Mouse (Mus musculus) gastrocnemius, postnatal 10 days (tissue): Measurements from ENCODE around the gene Ulk4. TPM values are rescaled to one million over a fixed set of nuclear protein-coding genes. Genes with fewer than 3 reads are reported as not detected.

ENCODE experiments used
- DNase-seq: peaks from one replicate; pipeline ENCODE4 v3.0.0; 2021; ENCODE audit warnings: mixed read lengths
- total RNA-seq, 2 experiments: library from RNA; stranded (reverse); gene quantifications; 2 replicates each; pipeline ENCODE4 v1.2.3; 2021

Ulk4 gene
- total RNA-seq, 2 experiments from 2014 or later, result 0.80 to 0.97 TPM

DNA sequence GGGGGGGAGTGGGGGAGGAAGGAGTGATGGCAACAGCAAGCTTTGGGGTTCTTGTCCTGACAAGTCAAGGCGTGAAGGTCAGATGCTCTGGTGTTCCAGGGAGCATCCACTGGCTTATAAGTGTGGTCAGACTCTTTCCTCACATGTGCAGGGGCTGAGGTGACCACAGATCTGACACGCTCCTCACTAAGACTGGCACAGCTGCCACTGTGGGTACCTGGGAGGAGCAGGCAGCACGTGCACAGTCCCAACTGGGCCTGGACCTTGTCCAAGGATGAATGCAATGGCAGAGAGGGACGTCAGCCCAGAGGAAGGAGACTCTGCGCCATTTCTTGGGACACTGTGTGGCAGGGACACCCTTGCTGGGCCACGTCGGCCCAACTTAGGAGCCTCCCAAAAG lies 295.2 kb downstream of the Ulk4 start:
- DNase-seq, result no peak

DNA sequence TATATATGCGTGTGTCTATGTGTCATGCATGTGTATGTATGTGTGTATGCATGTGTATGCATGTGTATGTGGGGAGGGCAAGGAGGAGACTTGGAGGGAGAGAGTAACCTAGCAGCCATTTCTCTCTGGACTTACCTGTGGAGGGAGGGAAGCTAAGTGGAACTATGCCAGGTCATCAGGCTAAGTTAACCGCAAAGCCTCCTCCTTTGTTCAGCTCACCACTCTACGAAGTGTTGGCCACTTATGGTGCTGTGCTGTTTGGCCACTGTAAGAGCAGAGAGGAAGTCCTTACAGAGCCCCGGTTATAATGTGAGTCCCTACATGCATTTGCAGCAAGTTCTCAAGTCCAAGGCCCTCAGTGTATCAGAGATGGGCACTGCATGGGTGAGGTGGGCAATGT lies 300.1 kb downstream of the Ulk4 start:
- DNase-seq, result no peak

DNA sequence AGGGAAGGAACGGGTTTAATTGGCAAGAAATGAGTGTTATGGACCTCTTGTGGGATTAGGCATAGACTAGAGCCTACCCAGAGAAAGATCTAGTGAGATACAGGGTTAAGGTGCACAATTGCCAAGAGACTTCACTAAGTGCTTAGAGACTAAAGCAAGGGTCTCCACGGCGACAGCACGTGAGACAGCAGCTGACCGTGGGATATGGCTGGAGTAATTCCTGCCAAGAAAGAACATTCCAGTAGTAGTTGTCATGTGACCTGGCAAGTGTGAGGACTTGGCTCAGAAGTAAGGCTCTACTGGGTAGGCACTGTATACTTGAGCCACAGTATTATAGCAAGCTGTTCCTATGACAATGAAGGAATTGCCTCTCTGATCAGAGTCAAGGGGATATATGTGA lies 300.8 kb downstream of the Ulk4 start:
- no peak for DNase-seq

DNA sequence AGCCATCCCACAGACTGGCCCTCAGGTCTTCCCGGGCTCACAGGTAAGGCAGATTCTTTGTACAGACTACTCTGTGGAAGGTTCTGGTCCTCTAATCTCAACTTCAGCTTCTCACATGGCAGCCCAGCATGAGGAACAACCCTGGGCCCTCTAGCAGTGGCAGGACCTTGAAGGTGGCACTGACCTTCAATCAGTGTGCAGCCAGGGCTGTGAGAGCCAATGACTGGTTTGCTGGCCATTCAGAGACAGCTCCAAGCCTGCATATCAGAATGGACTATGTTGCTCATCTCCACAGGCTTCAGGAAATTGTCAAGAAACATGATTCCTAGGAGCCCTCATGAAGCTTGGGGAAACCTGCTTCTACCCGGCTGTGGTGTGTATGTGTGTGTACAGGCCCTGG lies 302.8 kb downstream of the Ulk4 start:
- DNase-seq, result no peak

GRCm38 (mm10) chr9:120973026-120973515 lies 303.9 kb downstream of the Ulk4 start:
- DNase-seq, result no peak

DNA sequence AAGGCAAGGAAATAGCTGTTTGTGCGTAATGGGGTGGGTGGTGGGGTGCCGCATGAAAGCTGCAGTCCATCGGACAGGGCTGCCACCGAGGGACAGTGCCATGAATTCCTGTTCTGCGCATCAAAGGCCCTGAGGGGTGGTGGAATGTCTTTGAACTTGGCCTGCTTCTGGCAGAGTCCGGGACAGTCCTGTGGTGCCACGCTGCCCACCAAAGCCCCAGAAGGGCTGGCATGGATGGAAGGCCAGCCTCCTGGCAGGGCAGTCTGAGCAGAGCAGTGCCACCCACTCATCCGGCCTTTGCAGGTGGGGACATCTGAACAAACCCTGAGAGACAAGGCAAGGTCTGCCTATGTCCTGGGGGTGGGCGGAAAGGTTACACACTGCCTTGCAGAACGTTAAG lies 312.0 kb downstream of the Ulk4 start:
- DNase-seq, result no peak

- DNase-seq, result no peak
These were observed 312.8 kb downstream of the Ulk4 start for GRCm38 (mm10) chr9:120964224-120964623.

DNA sequence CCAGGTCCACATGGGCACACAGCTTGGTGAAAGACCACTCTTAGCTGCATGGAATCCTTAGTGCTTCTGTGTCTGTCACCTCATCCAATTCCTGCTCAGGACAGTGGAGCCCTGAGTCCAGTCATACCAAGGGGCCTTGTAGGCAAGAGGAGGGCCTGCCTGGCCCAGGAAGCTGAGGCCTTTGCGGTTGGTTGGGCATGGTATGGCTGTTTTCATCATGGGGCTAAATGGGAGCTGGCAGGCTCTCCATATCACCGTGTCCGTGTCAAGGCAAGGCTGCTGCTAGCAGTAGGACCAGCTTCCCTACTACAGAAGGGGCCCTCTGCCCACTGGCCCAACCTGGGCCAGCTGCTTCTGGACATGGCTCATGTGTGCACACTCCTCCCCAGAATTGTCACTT lies 313.3 kb downstream of the Ulk4 start:
- DNase-seq, result no peak

- no peak for DNase-seq
These were observed 313.9 kb downstream of the Ulk4 start for GRCm38 (mm10) chr9:120963104-120963503.

DNA sequence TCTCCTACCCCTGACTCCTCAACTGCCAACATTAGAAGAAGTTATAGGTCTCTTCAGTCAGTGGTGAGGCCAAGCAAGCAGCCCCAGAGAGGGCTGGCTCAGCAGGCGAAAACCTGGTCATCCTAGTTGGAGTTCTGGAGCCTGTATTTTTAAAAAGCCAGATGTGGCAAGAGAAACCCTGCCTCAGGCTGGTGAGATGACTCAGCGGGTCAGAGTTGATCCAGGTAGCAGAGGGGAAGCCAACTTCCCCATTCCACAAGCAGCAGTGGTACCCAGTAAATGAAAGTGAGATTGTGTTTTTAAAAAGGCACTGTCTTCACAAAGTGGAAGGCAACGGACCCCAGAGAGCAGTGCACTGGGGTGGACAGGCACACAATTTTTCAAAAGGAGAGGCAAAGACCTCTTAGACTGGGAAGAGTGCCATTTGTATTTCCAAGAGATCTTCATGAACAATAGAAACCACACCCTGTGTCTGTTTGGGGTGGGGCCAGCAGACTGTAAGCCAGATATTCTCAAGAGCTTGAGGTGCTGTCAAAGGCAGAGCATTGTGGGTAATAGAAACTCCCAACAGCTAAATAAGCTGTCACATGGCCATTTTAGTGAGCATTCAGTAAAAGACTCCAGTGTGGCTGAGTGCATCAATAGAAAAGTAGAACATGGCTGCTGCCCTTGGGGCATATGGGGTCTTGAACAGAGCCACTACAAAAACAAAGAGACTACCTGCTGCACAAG lies 314.9 kb downstream of the Ulk4 start:
- DNase-seq, result no peak

- DNase-seq, result no peak
These were observed 315.5 kb downstream of the Ulk4 start for GRCm38 (mm10) chr9:120961466-120961865.

DNA sequence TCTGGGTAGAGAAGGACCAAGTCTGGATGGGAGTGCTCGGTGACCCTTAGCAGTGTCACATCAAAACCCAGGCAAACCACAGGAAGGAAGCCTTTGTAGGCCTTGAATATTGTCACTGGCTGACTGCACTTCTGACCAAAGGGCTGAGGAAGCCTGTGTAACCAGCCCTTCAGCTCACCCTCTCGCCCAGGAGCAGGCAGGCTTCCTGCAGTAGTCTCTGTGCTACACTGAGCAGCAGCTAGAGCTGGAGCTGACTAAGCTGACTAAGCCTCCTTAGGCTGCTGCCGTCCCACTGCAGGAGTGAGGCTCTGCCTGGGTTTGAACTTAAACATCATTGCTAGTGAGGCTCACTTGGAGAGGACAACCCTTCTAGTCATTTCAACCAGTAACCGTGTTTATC lies 316.4 kb downstream of the Ulk4 start:
- DNase-seq, result no peak

GRCm38 (mm10) chr9:120959225-120959624 lies 317.8 kb downstream of the Ulk4 start:
- DNase-seq, result no peak

- no peak for DNase-seq
These were observed 318.4 kb downstream of the Ulk4 start for GRCm38 (mm10) chr9:120958560-120958959.

- DNase-seq, result no peak
These were observed 318.9 kb downstream of the Ulk4 start for GRCm38 (mm10) chr9:120958051-120958450.

DNA sequence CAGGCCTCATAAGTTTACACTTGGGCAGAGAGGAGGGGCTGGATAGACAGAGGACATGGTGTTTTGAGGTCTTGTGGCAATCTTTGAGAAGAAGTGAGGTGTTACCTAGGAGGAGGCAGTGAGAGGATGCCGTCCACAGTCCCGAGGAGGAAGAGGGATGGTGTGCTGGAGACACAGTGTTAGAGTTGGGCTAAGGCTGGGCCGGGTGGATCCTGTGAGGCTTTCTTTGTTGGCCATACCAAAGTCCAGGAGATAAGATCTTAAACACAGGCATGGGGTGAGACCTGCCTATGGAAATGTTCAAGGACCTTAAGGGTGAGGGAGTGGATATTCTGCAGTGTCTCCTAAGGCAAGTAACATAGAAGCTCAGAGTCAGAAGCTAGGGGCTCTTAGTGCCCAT lies 325.1 kb downstream of the Ulk4 start:
- DNase-seq, result no peak

DNA sequence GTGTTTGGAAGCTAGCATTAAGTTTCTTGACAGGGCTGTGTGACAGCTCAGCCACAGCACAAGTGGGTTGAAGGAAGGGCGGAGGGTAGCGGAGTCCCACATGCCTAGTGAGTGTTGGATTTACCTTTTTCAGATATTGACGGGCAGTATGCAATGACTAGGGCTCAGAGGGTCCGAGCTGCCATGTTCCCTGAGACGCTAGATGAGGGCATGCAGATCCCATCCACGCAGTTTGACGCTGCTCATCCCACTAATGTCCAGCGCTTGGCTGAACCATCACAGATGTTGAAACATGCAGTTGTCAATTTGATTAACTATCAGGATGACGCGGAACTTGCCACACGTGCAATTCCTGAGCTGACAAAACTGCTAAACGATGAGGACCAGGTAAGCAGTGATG lies 326.2 kb downstream of the Ulk4 start:
- DNase-seq, result no peak

- no peak for DNase-seq
These were observed 328.2 kb downstream of the Ulk4 start for GRCm38 (mm10) chr9:120948832-120949231.

DNA sequence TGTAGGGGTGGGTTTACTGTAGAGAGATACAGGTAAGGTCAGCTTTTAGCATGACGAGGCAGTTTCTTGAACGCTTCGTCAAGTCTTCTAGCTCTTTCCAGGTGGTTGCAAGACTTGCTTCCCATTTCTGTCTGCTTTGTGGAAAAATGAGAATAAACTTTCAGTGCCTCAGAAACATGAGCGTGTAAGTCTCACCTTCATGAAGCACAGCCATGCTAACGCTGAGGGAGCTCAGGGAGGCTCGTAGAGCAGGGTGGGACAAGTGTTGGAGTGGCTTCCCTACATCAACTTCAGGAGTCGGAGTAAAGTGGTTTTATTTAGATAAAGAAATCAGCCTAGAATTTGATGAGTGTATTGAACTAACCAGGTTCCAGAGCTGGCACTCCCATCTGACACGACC lies 330.9 kb downstream of the Ulk4 start:
- DNase-seq, result no peak

DNA sequence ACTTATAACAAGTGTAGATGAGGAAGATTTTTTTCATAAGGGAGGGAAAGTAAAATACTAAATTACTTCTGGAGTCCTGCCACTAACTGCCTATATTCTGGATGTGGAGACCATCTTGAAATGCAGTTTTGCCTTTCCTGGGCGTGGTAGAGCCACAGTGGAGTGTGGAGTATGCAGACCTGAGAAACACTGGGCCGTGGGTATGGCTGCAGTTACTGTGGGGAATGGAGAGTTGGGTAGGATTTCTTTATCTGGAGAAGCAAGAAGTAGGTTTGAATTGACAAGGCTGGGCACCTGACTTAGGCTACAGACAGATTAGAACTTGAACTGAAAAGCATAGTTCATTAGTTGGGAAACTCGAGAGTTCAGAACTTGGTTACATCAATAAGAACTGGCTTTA lies 332.8 kb downstream of the Ulk4 start:
- DNase-seq, result no peak

DNA sequence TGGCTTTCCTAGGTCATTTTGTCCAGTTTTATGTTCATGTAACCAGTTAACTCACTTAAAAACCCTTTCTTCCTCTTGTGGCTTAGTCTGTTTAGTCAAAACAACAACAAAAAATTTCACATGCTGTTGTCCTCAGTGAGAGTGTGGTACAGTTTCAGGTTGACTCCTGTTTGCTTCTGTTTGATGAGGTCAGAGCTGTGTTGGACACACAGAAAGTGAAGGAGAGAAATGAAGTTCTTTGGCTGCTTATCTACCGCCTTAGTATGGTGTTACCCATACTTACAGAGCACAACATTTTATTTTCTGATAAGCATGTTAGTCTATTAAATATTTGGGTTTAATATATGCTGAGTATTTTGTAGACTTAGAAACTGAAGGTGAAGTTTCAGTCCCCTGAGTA lies 333.2 kb downstream of the Ulk4 start:
- DNase-seq, result no peak

DNA sequence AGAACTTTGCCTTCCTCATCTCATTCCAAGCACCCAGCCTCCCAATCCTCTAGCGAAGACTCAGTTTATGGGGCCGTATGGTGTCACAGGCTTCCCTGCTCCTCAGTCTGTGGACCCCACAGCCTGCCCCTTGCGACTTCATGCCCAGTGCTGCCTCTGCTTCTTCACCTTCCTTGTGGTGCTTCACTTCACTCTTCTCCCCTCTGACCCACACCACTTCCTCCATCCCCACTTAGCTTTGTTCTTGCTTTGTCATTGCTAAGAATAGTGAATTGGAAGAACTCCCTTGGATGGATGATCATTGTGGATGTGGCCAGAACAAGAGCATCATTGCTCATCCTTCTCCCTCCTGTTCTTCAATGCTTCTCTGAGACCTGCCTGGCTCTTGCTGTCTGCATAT lies 336.1 kb downstream of the Ulk4 start:
- DNase-seq, result no peak

DNA sequence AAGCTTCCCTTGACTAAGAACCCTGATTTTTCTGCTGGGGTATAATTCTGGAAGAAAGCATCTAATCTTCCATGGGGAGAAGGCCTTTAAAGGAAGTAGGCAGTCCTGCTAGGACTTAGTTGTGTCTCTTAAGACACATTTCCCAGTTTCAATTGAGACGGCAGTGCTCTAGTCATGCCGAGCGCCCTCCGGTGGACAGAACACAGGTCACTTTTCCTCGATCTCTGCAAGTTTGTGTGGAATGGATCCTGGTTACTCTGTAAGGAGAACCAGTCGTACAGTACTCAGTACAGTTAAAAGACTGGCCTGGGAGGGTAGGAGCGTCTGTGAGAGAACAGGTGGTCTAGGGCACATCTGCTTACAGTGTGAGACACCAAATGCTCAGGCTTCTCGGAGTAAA lies 340.6 kb downstream of the Ulk4 start:
- DNase-seq, result peak; percentile 74

- no peak for DNase-seq
These were observed 341.4 kb downstream of the Ulk4 start for GRCm38 (mm10) chr9:120935634-120935922.
